Mouse (Mus musculus) erythroblast, embryonic 14.5 days (primary cell): ENCODE results near the gene Mrpl20. TPM values are rescaled to one million over a fixed set of nuclear protein-coding genes. Genes with fewer than 3 reads are reported as not detected.

ENCODE experiments used
- H3K27me3 ChIP-seq: 2 replicates; pipeline ENCODE4 v1.6.1; 2012; ENCODE audit warnings: inconsistent platforms; ENCODE audit not compliant: control insufficient read depth
- H3K36me3 ChIP-seq: 2 replicates; pipeline ENCODE4 v1.6.1; 2012; ENCODE audit warnings: mild to moderate bottlenecking, inconsistent platforms; ENCODE audit not compliant: control insufficient read depth
- H3K4me1 ChIP-seq: 2 replicates; pipeline ENCODE4 v1.6.1; 2012; ENCODE audit warnings: inconsistent platforms; ENCODE audit not compliant: control insufficient read depth
- H3K4me3 ChIP-seq: replicated peaks from 2 replicates; pipeline ENCODE3; 2012; ENCODE audit warnings: moderate library complexity, mild to moderate bottlenecking, inconsistent platforms
- H3K9me3 ChIP-seq: 2 replicates; pipeline ENCODE4 v1.6.1; 2012; ENCODE audit warnings: low read length, inconsistent platforms, mixed read lengths; ENCODE audit not compliant: control insufficient read depth
- GATA1 ChIP-seq: IDR thresholded peaks from 2 replicates; pipeline ENCODE4 v1.6.1; 2012; ENCODE audit warnings: low read length, inconsistent platforms, mixed read lengths
- TAL1 ChIP-seq: IDR thresholded peaks from 3 replicates; pipeline ENCODE4 v1.6.1; 2012; ENCODE audit warnings: low read length, inconsistent platforms, mixed read lengths
- polyA plus RNA-seq: library from polyadenylated mRNA; stranded (reverse); fragments of >175 nt; gene quantifications from 2 replicates; pipeline ENCODE4 v1.2.3, GENCODE M21; 2012

Gene Mrpl20
- polyA plus RNA-seq, 1 experiment: 2.3 TPM

GRCm38 (mm10) chr4:155770626-155771025, 32.1 kb upstream of the Mrpl20 start:
- Histone ChIP-seq H3K4me1 (peaks cover 27% of the 10 kb centered on the region), H3K36me3 (no peaks in the 10 kb centered on the region), H3K9me3 (no peaks in the 10 kb centered on the region), H3K4me3 (peak overlapping the region; percentile 72), H3K27me3 (peaks cover 47% of the 10 kb centered on the region)
- TF ChIP-seq TAL1 (no peak), GATA1 (no peak)

- peaks cover 56% of the 10 kb centered on the region for H3K27me3 ChIP-seq
- no peak for TF ChIP-seq TAL1
- TF ChIP-seq GATA1: no peak
- no peak overlapping the region for H3K4me3 ChIP-seq
- no peaks in the 10 kb centered on the region for H3K9me3 ChIP-seq
- H3K4me1 ChIP-seq: peaks cover 27% of the 10 kb centered on the region
- no peaks in the 10 kb centered on the region for H3K36me3 ChIP-seq
Observed at GRCm38 (mm10) chr4:155771706-155772105, 31.0 kb upstream of the Mrpl20 start.

- H3K27me3 ChIP-seq: peaks cover 64% of the 10 kb centered on the region
- H3K36me3 ChIP-seq: no peaks in the 10 kb centered on the region
- peaks cover 27% of the 10 kb centered on the region for H3K4me1 ChIP-seq
- no peak for TF ChIP-seq TAL1
- TF ChIP-seq GATA1: no peak
- no peaks in the 10 kb centered on the region for H3K9me3 ChIP-seq
- no peak overlapping the region for H3K4me3 ChIP-seq
Observed at GRCm38 (mm10) chr4:155772786-155773185, 29.9 kb upstream of the Mrpl20 start.

- Histone ChIP-seq H3K9me3 (no peaks in the 10 kb centered on the region), H3K36me3 (no peaks in the 10 kb centered on the region), H3K4me3 (no peak overlapping the region), H3K4me1 (peaks cover 27% of the 10 kb centered on the region), H3K27me3 (peaks cover 66% of the 10 kb centered on the region)
- TF ChIP-seq GATA1: no peak
- no peak for TF ChIP-seq TAL1
Observed at GRCm38 (mm10) chr4:155773335-155774078, 29.2 kb upstream of the Mrpl20 start.

DNA sequence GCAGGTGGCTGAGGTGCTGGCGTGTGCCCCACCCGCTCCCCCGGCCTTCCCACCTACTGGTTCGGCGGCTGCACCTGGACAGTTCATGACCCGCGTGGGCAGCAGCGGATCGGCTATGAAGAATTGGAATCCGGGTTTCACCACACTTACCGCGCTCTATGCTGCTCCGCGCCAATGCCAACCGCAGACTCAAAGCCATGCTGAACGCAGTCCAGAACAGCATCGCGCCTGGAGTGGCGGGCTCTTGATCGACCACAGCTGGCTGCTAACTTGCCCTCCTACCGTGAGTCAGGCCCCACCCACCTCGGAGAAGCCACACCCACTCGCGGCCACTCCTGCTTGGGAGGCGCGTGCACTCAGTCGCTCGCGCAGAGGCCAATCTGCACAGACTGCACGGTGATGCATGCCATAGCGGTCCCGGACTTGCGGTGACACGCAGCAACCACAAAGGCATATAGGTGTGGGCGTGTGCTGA, 28.4 kb upstream of the Mrpl20 start, which contains the start of gene Vwa1:
TSS of gene Vwa1 (minus strand) at position 419 of the 475 bp plus-strand sequence.
- Histone ChIP-seq H3K9me3 (no peaks in the 10 kb centered on the region), H3K27me3 (peaks cover 70% of the 10 kb centered on the region), H3K4me1 (peaks cover 27% of the 10 kb centered on the region), H3K36me3 (no peaks in the 10 kb centered on the region), H3K4me3 (peak within 1 kb of the TSS; percentile 48)
- TF ChIP-seq GATA1 (no peak), TAL1 (no peak)

DNA sequence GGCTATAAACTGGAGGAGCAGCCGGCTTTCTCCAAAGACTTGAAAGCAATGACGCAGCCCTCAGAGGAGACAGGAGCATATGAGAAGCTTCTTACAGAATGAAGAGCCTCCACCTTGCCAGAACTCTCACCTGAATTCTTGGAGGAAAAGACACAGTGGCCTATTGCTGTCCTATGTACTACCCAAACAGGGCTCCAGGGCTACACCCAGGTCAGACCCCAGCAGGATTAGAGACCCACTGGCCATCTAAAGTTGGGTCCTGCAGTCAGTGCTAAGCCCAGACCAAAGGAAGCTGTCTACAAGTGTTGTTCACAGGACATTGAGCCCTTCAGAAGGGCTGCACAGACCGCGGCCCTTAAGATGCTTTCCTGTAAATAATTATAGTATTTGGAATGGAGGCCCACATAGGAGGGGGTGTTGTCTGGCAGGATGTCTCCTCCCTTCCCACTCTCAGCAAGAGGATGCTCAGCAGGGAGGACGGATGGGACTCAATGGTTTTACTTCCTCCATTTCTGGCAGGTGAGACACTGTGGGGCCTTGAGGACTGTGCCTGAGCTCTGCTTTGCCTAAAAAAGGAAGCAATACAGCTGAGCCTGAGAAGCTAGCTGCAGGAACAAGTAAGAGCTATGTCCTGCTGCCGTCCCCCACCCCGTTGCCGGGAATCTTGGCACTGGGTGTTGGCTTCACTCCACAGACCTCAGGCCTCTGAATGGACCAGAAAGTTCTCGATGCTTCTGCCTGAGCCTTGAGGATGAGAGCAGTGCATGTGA, 27.5 kb upstream of the Mrpl20 start:
- H3K27me3 ChIP-seq: peaks cover 76% of the 10 kb centered on the region
- no peaks in the 10 kb centered on the region for H3K36me3 ChIP-seq
- no peak overlapping the region for H3K4me3 ChIP-seq
- TF ChIP-seq GATA1 (no peak), TAL1 (no peak)
- no peaks in the 10 kb centered on the region for H3K9me3 ChIP-seq
- peaks cover 18% of the 10 kb centered on the region for H3K4me1 ChIP-seq

DNA sequence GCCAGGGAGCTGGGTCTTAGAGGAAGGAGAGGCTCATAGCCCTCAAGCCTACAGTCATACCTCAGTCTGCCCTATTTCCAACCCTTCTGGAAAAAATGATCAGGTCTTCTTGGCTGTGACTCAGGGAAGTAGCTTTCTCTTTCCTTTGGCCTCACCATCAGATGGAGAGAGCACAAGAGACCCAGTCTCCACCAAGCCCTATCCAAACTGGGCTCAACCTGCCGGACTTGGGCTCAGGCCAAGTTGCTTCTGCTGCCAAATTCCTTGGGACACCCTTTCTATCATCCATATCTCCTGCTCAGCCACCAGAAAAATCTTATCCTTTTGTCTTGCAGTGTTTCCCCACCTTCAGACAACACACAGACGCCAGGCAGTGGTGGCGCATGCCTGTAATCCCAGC, 26.8 kb upstream of the Mrpl20 start:
- no peaks in the 10 kb centered on the region for H3K9me3 ChIP-seq
- no peak overlapping the region for H3K4me3 ChIP-seq
- peaks cover 11% of the 10 kb centered on the region for H3K4me1 ChIP-seq
- no peak for TF ChIP-seq GATA1
- no peak for TF ChIP-seq TAL1
- peaks cover 77% of the 10 kb centered on the region for H3K27me3 ChIP-seq
- H3K36me3 ChIP-seq: no peaks in the 10 kb centered on the region

DNA sequence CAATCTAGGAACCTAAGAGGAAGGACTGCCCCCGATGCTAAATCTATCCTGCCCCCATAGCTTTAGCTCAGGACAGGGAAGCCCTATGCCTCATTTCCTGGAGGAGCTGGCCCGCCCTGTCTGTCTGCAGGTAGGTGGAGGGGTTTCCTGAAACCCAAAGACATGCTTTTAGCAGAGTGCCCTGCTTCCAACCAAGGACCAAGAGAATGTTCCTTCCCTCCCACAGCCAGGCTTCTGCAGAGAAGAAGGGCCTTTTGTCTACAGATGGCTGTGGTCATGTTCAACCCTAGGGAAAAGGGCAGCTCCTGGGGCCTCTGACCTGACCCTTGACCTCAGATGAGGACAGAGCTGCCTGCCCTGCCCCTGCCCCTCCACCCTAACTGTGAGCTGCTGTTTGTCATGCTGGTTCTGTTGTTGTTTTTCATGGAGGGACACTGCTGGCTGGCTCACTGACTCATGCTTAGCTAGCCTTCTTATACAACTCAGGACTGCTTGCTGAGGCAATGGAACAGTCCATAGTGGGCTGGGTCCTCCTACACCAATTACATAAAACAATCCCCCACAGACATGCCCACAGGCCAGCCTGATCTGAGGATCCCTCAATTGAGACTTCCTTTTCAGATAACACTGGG, 25.9 kb upstream of the Mrpl20 start:
- H3K36me3 ChIP-seq: no peaks in the 10 kb centered on the region
- peaks cover 82% of the 10 kb centered on the region for H3K27me3 ChIP-seq
- H3K4me1 ChIP-seq: peaks cover 11% of the 10 kb centered on the region
- no peaks in the 10 kb centered on the region for H3K9me3 ChIP-seq
- H3K4me3 ChIP-seq: no peak overlapping the region
- TF ChIP-seq TAL1 (no peak), GATA1 (no peak)

DNA sequence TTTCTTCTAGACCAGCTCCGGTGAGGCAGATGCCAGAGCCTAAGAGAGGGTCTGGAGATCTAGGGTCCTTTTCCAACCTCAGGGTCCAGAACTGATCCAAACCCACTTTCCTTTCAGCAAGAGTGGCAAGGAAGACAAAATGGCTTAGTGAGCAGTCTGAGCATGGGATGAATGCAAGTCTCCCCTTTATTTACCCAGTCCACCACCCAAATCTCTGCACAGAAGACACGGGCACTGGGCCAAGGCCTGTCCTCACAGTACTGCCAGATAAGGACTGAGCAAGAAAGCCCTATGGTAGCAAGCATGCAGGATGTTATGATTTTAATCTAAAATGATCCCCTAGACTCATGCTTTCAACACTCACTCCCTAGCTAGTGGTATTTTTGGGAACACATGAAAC, 24.9 kb upstream of the Mrpl20 start:
- Histone ChIP-seq H3K36me3 (no peaks in the 10 kb centered on the region), H3K4me3 (no peak overlapping the region), H3K9me3 (no peaks in the 10 kb centered on the region), H3K4me1 (peaks cover 11% of the 10 kb centered on the region), H3K27me3 (peaks cover 82% of the 10 kb centered on the region)
- TF ChIP-seq TAL1: no peak
